Comparison of ENCODE assay signal across 10 mouse cellular contexts in genomic region chr2:181602367-181602766, GRCm38 (mm10). TPM values are rescaled to one million over a fixed set of nuclear protein-coding genes. Genes with fewer than 3 reads are reported as not detected.
A peak's percentile ranks its signal among the peaks of the same experiment; 100 is the strongest.
DNase-seq lines count a peak whose midpoint lies in the region; ATAC-seq and TF ChIP-seq lines count a peak whose summit lies in the region.
"Had no signal": no experiment of that assay in that cellular context is flagged by ENCODE, and none has a peak within 500 bp of the region (broad histone marks: within the 10 kb centered on the region; RNA-seq: fewer than 3 reads in every experiment).

No protein-coding gene starts in this region.

- peak overlapping the region; percentile 89; the same call in 1 of the 2 replicates for H3K9ac ChIP-seq in heart, embryonic 13.5 days
- no peak overlapping the region for H3K9ac ChIP-seq in forebrain, embryonic 16.5 days (replicated peaks; ENCODE audit: low read depth, low read length)
- H3K9ac ChIP-seq in liver, embryonic 15.5 days: no peak overlapping the region

- 64% methylated on average over 4 of the region's 4 CpGs for WGBS in heart, embryonic 13.5 days
- WGBS in forebrain, embryonic 16.5 days: 76% methylated on average over 4 of the region's 4 CpGs
- WGBS in liver, embryonic 15.5 days (ENCODE audit: insufficient replicate concordance): 45% methylated on average over 4 of the region's 4 CpGs

- peak overlapping the region; percentile 88 for H3K4me2 ChIP-seq in heart, embryonic 13.5 days
- H3K4me2 ChIP-seq in forebrain, embryonic 16.5 days (ENCODE audit: low read length): peak overlapping the region; percentile 66
- H3K4me2 ChIP-seq in liver, embryonic 15.5 days: peak overlapping the region; percentile 88

- H3K4me1 ChIP-seq in heart, embryonic 13.5 days: peaks cover 35% of the 10 kb centered on the region
- H3K4me1 ChIP-seq in E14TG2a.4 (replicated peaks; ENCODE audit: low read depth, low read length): peaks cover 41% of the 10 kb centered on the region
- peaks cover 33% of the 10 kb centered on the region for H3K4me1 ChIP-seq in forebrain, embryonic 16.5 days (replicated peaks; ENCODE audit: control insufficient read depth, insufficient read depth, low read length)
- H3K4me1 ChIP-seq in liver, embryonic 15.5 days (replicated peaks): peaks cover 46% of the 10 kb centered on the region

- peaks cover 4% of the 10 kb centered on the region; the same call in 1 of the 2 replicates for H3K36me3 ChIP-seq in heart, embryonic 13.5 days
- H3K36me3 ChIP-seq in E14TG2a.4 (ENCODE audit: insufficient read depth, low read length): peaks cover 8% of the 10 kb centered on the region; the same call in 1 of the 2 replicates
- no peaks in the 10 kb centered on the region for H3K36me3 ChIP-seq in forebrain, embryonic 16.5 days (ENCODE audit: control insufficient read depth, insufficient read depth)
- no peaks in the 10 kb centered on the region for H3K36me3 ChIP-seq in liver, embryonic 15.5 days (replicated peaks)

- no peak overlapping the region for H3K27ac ChIP-seq in heart, embryonic 13.5 days (replicated peaks)
- H3K27ac ChIP-seq in forebrain, embryonic 16.5 days (ENCODE audit: low read length): no peak overlapping the region
- H3K27ac ChIP-seq in liver, embryonic 15.5 days (replicated peaks): no peak overlapping the region

- no peak for ATAC-seq in heart, embryonic 13.5 days (ENCODE audit: extremely low read depth, insufficient number of reproducible peaks, low FRiP score, low TSS enrichment)
- ATAC-seq in forebrain, embryonic 16.5 days: no peak
- ATAC-seq in liver, embryonic 15.5 days (ENCODE audit: insufficient read depth): no peak

- no peak for TF ChIP-seq CTCF in E14TG2a.4 (conservative IDR thresholded peaks at IDR 0.05; ENCODE audit: low read length)

- no peaks in the 10 kb centered on the region for H3K9me3 ChIP-seq in heart, embryonic 13.5 days
- no peaks in the 10 kb centered on the region for H3K9me3 ChIP-seq in E14TG2a.4 (ENCODE audit: low read length)
- no peaks in the 10 kb centered on the region for H3K9me3 ChIP-seq in forebrain, embryonic 16.5 days (ENCODE audit: control insufficient read depth, low read length)
- no peaks in the 10 kb centered on the region for H3K9me3 ChIP-seq in liver, embryonic 15.5 days (replicated peaks)

- intact Hi-C loops in heart, postnatal 14 days (cut with DNase I): no loop called here

- peak overlapping the region; percentile 71 for H3K4me3 ChIP-seq in heart, embryonic 13.5 days
- peak overlapping the region; percentile 97 for H3K4me3 ChIP-seq in E14TG2a.4 (replicated peaks; ENCODE audit: low read length)
- H3K4me3 ChIP-seq in forebrain, embryonic 16.5 days (replicated peaks; ENCODE audit: low read length): no peak overlapping the region
- H3K4me3 ChIP-seq in liver, embryonic 15.5 days (replicated peaks): peak overlapping the region; percentile 86

- H3K27me3 ChIP-seq in heart, embryonic 13.5 days (replicated peaks): peaks cover 4% of the 10 kb centered on the region; the same call in 1 of the 2 replicates
- no peaks in the 10 kb centered on the region for H3K27me3 ChIP-seq in E14TG2a.4 (ENCODE audit: insufficient read depth, low read length)
- H3K27me3 ChIP-seq in forebrain, embryonic 16.5 days (replicated peaks; ENCODE audit: control insufficient read depth, insufficient read depth, low read length): no peaks in the 10 kb centered on the region
- H3K27me3 ChIP-seq in liver, embryonic 15.5 days: peaks cover 30% of the 10 kb centered on the region

- no peak for DNase-seq in heart, postnatal 14 days
- no peak for DNase-seq in urinary bladder, adult 2 months (ENCODE audit: low spot score)
- no peak for DNase-seq in spleen, postnatal 36 days (ENCODE audit: low spot score in 2 of 2)
- DNase-seq in gastrocnemius, adult 8-10 months (ENCODE audit: low spot score in 2 of 2): no peak
- DNase-seq: adrenal gland, adult 2 months had no signal

RNA-seq across cellular contexts. Expression of gene Samd10, which starts 3.4 kb away (rescaled TPM):
- 12.8 and 13.1 TPM in 2 replicates for polyA plus RNA-seq in heart, embryonic 13.5 days (2015; fragmentation: Nextera tagmentation; extraction: Ambion mirVana)
- 1 to 10 TPM; 1.8 to 2.1 TPM for total RNA-seq in heart, postnatal 14 days (2021)
- 99.8 and 128 TPM in 2 replicates for polyA plus RNA-seq in forebrain, embryonic 16.5 days (2015; fragmentation: Nextera tagmentation; extraction: Ambion mirVana)
- polyA plus RNA-seq in liver, embryonic 15.5 days (2015; fragmentation: Nextera tagmentation; extraction: Ambion mirVana): 2.2 and 2.6 TPM in 2 replicates
- 14.7 and 20.2 TPM in 2 replicates for polyA plus RNA-seq in urinary bladder, adult 2 months (2012; rRNA removed)
- total RNA-seq in gastrocnemius, adult 8-10 months (2022): 1 to 10 TPM; 1.7 to 4.6 (median 3.7) TPM

RNA-seq across cellular contexts. Expression of gene Zfp512b, which starts 9.8 kb away (rescaled TPM):
- 25.3 and 28.5 TPM in 2 replicates for polyA plus RNA-seq in heart, embryonic 13.5 days (2015; fragmentation: Nextera tagmentation; extraction: Ambion mirVana)
- total RNA-seq in heart, postnatal 14 days (2021): 10 to 100 TPM; 20.4 to 27.3 TPM
- polyA plus RNA-seq in forebrain, embryonic 16.5 days (2015; fragmentation: Nextera tagmentation; extraction: Ambion mirVana): 60.6 and 79.8 TPM in 2 replicates
- polyA plus RNA-seq in liver, embryonic 15.5 days (2015; fragmentation: Nextera tagmentation; extraction: Ambion mirVana): 9.3 and 9.6 TPM in 2 replicates
- polyA plus RNA-seq in urinary bladder, adult 2 months (2012; rRNA removed): 43.9 and 52.6 TPM in 2 replicates
- 10 to 100 TPM; 15.4 to 21.2 (median 19.3) TPM for total RNA-seq in gastrocnemius, adult 8-10 months (2022)

RNA-seq across cellular contexts. Expression of gene Prpf6, which starts 10.7 kb away (rescaled TPM):
- polyA plus RNA-seq in heart, embryonic 13.5 days (2015; fragmentation: Nextera tagmentation; extraction: Ambion mirVana): 40.1 and 44.4 TPM in 2 replicates
- 10 to 100 TPM; 30.9 to 37.1 TPM for total RNA-seq in heart, postnatal 14 days (2021)
- 74.5 and 80.1 TPM in 2 replicates for polyA plus RNA-seq in forebrain, embryonic 16.5 days (2015; fragmentation: Nextera tagmentation; extraction: Ambion mirVana)
- 23.8 and 25.9 TPM in 2 replicates for polyA plus RNA-seq in liver, embryonic 15.5 days (2015; fragmentation: Nextera tagmentation; extraction: Ambion mirVana)
- polyA plus RNA-seq in urinary bladder, adult 2 months (2012; rRNA removed): 30.7 and 40.9 TPM in 2 replicates
- total RNA-seq in gastrocnemius, adult 8-10 months (2022): 10 to 100 TPM; 28.8 to 35.0 (median 32.6) TPM

RNA-seq across cellular contexts. Expression of gene Uckl1, which starts 17.7 kb away (rescaled TPM):
- 63.8 and 64.0 TPM in 2 replicates for polyA plus RNA-seq in heart, embryonic 13.5 days (2015; fragmentation: Nextera tagmentation; extraction: Ambion mirVana)
- 10 to 100 TPM; 41.0 to 47.0 TPM for total RNA-seq in heart, postnatal 14 days (2021)
- 58.5 and 69.8 TPM in 2 replicates for polyA plus RNA-seq in forebrain, embryonic 16.5 days (2015; fragmentation: Nextera tagmentation; extraction: Ambion mirVana)
- 20.4 and 27.5 TPM in 2 replicates for polyA plus RNA-seq in liver, embryonic 15.5 days (2015; fragmentation: Nextera tagmentation; extraction: Ambion mirVana)
- polyA plus RNA-seq in urinary bladder, adult 2 months (2012; rRNA removed): 139 and 214 TPM in 2 replicates
- total RNA-seq in gastrocnemius, adult 8-10 months (2022): 10 to 100 TPM; 24.6 to 38.4 (median 28.5) TPM

RNA-seq across cellular contexts. Expression of gene Gm29797, which starts 54.5 kb away (rescaled TPM):
- polyA plus RNA-seq in heart, embryonic 13.5 days (2015; fragmentation: Nextera tagmentation; extraction: Ambion mirVana): 0.27 TPM in 1 of 2 replicates, not detected in the other
- not detected for total RNA-seq in heart, postnatal 14 days (2021)
- 0.49 TPM in 1 of 2 replicates, not detected in the other for polyA plus RNA-seq in forebrain, embryonic 16.5 days (2015; fragmentation: Nextera tagmentation; extraction: Ambion mirVana)
- polyA plus RNA-seq in liver, embryonic 15.5 days (2015; fragmentation: Nextera tagmentation; extraction: Ambion mirVana): not detected in 2 replicates
- 0.11 TPM in 1 of 2 replicates, not detected in the other for polyA plus RNA-seq in urinary bladder, adult 2 months (2012; rRNA removed)
- total RNA-seq in gastrocnemius, adult 8-10 months (2022): not detected
- total RNA-seq: layer of hippocampus, postnatal 10 days had no signal
